Mouse (Mus musculus) gastrocnemius, postnatal 36 days (tissue): ENCODE results near the gene Ndufb10. TPM values are rescaled to one million over a fixed set of nuclear protein-coding genes. Genes with fewer than 3 reads are reported as not detected.
A peak's percentile ranks its signal among the peaks of the same experiment; 100 is the strongest.
"Not testable (repeated sequence)": the region's sequence is repeated elsewhere in the genome, so short reads cannot be mapped to it uniquely, and the experiment has no call there.

Experiments
- DNase-seq, 2 experiments: peaks; one replicate each; pipeline ENCODE4 v3.0.0; 2022
- intact Hi-C: fragments of 180-260 bp; cut with DNase I; formaldehyde crosslinking; loops from one replicate; pipeline ENCODE4 v1.15.1; 2025
- total RNA-seq, 2 experiments: library from RNA; stranded (reverse); gene quantifications; 2 replicates each; pipeline ENCODE4 v1.2.3; 2021

Gene Ndufb10
- total RNA-seq, 2 experiments from 2014 or later: 420 to 464 TPM

DNA sequence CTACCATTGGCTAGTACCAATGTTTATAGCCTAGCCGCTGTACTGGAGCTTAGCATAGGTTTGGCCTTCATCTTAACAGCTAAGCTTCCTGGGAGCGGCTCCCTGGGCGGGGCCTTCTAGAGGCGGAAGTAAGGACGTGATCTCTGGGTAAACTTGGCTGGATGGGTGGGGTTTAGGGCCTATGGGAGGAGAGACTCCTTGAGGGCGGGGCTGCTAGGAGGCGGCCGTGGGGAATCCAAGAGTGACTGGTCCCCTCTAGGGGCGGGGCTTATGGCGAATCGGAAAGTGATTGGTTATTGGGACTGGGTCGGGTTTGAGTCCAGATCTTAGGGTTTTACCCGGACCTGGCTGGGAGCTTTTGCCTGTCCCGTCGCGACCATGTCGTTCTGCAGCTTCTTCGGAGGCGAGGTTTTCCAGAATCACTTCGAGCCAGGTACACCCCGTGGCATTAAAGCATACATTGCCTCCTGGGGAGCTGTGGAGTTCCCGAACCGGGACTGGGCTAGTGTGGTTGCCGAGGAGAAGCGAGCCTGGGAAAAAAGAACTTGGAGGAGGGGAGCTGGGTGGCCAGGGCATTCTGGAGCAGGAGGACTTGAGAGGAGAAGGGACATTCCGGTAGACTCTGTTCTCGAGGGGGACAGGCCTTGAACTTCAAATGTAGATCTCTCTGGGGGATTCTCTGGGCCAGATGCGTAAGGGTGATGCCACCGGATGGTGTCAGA is 12.2 kb upstream of the Ndufb10 start, which contains the start of gene Msrb1:
Gene Msrb1, plus strand, starts transcription at position 313 of the 722 bp plus-strand sequence.
- intact Hi-C loops: no loop called here
- peak; percentile 89 to 97 for DNase-seq

DNA sequence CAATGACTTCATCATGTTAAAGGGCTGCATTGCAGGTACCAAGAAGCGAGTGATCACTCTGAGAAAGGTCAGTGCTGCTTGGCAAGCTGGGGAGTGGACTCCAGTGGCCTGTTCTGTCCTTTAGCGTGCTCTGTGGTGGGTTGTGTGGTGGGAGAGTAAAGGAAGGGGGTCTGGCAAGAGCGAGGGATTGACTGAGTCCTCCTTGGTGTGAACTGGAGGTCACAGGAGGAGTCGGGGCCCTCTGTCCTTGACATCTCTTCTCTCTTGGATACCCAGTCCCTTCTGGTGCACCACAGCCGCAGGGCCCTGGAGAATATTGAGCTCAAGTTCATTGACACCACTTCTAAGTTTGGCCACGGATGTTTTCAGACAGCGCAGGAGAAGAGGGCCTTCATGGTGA is 11.2 kb upstream of the Ndufb10 start:
- DNase-seq: no peak
- intact Hi-C loops: no loop called here

DNA sequence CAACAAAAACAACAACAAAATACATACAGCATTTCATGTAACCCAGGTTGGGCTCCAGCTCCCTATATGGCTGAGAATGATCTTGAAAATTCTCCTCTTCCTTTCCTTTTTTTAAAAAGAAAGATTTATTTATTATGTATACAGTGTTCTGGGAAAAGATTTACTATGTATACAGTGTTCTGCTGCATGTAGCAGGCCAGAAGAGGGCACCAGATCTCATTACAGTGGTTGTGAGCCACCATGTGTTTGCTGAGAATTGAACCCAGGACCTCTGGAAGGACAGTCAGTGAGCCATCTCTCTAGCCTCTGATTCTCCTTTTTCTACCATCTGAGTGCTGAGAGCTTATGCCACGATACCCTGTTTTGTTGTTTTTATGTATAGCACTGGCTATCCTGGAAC is 10.2 kb upstream of the Ndufb10 start:
- intact Hi-C loops: no loop called here
- no peak for DNase-seq

DNA sequence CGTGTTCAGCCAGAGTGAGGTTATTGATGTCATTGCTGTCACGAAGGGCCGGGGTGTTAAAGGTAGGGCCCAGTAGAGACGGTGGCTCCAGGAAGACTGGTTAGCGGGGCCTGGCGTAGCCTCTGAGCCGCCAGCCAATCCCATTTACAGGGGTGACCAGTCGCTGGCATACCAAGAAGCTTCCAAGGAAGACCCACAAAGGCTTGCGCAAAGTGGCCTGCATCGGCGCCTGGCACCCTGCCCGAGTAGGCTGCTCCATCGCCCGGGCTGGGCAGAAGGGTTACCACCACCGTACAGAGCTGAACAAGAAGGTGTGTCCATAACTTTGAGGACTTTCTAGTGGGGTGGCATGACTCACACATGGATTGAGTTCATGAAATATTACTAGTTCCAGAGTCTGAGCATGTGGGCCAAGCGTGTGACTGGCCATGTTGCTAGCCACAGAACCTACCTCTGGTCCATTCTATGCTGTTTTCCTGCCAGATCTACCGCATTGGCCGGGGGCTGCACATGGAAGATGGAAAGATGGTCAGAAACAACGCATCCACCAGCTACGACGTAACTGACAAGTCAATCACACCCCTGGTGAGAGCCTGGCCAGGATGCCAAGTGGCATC is 9.3 kb upstream of the Ndufb10 start:
- no peak for DNase-seq
- intact Hi-C loops: no loop called here

DNA sequence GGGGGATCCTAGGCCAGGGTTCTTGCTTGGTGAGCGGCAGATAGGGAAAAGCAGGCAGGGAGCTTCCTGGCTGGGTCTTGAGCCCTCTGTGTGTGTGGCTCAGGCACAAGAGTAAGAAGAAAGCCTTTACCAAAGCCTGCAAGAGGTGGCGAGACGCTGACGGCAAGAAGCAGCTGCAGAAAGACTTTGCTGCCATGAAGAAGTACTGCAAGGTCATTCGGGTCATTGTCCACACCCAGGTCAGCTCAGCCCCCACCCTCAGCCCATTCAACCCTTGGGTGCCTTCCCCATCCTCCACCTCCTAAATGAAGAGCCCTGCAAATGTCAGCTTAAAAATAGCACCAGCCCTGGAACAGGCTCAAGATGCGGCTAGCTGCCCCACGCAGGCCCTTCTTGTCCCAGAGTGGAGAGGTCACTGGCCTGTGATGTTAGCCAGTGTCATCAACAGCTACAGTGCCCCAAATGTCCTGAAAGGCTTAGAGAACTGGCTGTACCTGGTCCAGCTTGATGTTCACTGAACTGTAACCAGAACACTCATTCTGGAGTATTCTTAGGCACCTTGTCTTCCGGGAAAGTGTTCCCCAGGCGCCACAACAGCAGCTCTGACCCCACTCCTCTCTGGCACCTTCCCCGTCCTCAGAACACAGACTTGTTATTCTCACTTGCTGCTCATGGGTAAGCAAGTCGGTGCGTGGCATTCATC is 8.1 kb upstream of the Ndufb10 start:
- intact Hi-C loops: no loop called here
- DNase-seq: peak; percentile 49 to 71

DNA sequence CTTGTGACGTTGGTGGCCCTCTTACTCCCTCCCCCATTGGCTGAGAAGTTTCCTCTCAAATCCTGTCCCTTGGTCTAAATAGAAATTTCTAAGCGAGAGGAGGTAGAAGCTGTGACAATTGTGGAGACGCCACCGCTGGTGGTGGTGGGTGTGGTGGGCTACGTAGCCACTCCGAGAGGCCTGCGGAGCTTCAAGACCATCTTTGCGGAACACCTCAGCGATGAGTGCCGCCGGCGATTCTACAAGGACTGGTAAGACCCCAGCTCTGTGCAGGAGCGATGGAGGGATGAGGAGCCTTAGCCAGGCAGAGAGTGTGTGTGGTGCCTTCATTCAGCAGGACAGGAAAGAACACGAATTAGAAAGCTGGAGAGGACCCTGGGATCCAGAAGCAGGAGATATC is 6.5 kb upstream of the Ndufb10 start:
- DNase-seq: no peak
- intact Hi-C loops: no loop called here

DNA sequence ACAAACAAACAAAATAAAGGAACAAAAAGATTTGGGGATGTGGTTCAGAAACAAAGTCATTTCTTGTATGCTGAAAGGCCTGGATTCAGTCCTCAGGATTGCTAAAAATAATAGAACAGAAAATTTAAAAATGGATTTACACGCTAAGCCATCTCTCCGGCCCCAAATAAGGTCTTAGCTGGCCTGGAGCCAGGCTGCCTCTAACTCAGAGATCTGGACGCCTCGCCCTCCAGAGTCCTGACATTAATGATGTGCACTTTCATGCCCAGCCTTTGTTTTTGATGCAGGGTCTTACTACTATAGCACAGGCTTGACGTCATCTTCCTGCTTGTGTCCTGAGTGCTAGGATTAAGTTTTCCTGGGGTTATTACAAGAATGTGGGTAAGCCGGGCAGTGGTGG is 4.8 kb upstream of the Ndufb10 start:
- intact Hi-C loops: no loop called here
- DNase-seq: no peak

DNA sequence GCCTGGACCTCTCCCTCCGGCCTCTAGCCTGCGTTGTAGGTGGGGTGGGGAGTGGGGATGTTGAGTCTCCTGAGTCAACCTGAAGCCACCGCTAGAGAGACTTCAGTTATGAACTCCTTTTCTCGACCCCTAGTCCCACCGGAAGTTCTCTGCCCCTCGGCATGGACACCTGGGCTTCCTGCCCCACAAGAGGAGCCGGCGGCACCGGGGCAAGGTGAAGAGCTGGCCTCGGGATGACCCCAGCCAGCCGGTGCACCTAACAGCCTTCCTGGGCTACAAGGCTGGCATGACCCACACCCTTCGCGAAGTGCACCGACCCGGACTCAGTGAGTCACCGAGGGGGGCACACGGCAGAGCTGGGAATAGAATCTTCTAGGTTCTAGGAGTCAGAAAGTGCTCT is 3.9 kb upstream of the Ndufb10 start:
- no peak for DNase-seq
- intact Hi-C loops: no loop called here

DNA sequence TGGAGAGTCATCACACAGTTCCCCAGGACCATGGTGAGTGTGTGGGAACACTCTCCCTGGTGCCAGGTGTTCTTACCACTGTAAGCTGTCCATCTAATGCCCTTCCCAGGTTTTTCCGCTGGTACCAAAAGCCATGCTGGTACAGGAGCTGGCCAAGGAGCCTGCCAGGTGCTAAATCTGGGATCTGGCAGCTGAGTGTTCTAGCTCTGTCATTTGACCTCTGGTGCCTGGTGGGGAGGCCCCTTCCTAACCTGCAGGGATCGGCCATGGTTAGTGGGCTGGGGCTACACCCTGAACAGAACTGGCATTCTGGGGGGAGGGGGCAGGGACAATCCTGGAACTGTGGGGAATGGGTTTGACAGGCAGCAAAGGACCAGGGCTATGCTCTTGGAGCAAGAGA is 3.3 kb upstream of the Ndufb10 start, which contains the start of gene Rpl3l:
Gene Rpl3l, plus strand, starts transcription at position 203 of the 400 bp plus-strand sequence.
- peak; percentile 42 to 48 for DNase-seq
- intact Hi-C loops: no loop called here

DNA sequence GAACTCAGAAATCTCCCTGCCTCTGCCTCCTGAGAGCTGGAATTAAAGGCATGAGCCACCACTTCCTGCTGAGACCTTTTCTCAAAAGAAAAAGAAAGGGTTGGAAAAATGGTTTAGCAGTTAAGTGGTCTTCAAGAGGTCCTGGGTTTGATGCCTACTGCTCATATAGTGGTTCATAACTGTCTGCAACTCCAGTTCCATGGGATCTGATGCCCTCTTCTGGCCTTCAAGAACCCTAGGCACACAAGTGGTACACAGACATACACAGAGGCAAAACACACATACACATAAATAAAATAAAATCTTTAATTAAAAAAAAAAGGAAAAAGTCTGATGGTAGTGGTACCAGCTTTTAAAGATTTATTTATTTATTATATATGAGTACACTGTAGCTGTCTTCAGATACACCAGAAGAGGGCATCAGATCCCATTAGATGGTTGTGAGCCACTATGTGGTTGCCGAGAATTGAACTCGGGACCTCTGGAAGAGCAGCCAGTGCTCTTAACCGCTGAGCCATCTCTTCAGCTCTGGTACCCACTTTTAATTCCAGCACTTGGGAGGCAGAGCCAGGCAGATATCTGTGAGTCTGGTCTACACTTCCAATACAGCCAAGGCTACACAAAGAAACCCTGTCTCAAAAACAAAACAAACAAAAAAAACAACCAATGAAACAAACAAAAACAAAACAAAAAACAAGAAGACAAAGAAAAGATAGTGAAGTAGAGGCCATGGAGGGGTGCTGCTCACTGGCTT is 1.5 kb upstream of the Ndufb10 start:
- DNase-seq: no peak
- intact Hi-C loops: no loop called here

DNA sequence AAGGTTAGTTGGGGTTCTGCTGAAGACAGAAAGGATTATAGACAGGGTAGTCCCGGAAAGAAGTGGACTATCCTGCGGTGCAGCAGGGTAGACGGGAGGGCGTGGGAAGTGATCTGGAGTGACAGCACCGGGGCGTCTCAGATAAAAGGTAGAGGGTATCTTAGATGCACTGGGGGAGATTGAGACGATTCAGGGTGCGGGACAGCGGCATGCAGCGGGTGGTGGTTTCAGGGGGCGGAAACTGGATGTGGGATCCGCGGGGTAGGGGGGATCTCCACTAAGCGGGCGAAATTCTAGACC is 447 bp downstream of the Ndufb10 start:
- no peak for DNase-seq
- intact Hi-C loops: no loop called here

DNA sequence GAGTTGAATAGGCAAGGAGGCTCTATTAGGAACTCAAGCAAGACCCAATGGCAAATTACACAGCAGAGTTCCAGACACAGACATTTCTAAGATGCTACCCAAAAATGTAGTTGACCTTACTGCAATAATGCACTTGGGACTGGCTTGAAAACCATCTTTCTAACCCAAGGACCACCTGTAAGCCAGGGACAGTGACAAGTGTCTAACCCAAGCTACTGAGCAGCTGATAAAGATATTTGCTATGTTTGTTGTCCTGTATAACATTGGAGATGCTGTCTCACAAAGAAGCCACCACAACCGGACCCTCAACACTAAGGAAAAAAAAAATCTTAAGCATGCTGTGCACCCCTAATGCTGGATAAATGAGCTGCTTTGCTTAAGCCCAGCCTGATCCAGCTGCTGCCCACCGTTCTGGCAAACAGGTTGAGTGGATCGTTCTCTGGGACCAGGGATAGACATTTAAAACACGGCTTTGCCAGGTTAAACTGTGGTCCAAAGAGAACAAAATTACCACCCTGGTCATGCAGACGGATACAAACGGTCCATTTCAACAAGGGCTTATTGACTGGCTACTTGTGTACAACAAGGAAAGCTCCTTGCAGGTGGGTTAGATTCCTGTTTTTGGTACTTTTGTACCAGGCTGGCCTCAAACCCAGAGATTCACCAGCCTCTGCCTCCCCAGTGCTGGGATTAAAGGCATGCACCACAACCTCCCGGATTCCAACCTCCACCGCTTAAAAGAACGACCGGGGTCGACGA is 977 bp downstream of the Ndufb10 start:
- intact Hi-C loops: no loop called here
- no peak for DNase-seq

DNA sequence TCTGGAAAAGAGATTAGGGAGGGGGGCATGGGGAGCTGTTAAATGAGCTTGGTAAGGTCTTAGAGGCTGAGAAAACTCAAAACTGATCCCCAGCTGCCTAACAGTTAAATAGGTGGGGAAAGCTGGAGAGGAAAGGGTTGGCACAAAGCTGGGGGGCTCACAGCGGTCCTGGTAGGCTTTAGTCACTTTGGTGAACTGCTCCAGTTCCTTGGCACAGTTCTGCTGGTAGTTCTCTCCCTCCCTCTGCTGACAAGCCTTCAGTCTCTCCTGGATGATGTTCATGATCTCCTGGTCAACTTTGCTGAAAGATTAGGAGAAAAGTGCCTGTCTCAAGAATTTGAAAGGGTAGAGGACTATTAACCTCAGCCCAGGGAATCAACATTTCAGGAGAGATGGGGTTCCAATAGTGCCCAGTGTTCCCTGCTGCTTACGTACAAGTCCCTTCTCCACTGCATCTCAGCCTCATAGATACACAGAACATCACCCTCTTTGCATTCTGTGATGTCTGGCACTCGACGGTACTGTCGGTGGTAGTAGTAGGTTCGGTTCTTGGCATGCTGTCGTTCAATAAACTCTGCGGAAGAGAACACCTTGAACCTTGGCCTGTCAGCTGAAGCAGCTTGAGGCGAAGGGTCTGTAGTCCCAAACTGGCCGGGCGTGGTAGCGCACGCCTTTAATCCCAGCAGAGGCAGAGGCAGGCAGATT is 1.9 kb downstream of the Ndufb10 start:
- DNase-seq: no peak
- intact Hi-C loops: no loop called here

DNA sequence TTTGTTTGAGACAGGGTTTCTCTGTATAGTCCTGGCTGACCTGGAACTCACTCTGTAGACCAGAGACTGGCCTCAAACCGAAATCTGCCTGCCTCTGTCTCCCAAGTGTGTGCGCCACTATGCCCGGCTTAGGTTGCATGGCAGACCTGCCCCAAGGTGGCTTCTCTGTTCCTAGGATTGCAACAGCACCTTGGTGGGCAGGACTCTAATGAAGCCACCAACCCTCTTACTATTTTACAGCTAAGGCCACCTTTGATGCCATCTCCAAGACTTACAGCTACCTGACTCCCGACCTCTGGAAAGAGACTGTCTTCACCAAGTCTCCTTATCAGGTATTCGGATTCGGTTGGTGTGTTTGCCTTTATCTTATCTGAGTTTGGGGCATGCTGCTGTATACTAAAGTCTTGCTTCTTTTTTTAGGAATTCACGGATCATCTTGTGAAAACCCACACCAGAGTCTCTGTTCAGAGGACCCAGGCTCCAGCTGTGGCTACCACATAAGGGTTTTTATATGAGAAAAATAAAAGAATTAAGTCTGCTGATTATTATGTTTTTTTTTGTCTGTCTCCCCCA is 2.8 kb downstream of the Ndufb10 start:
- intact Hi-C loops: not testable (repeated sequence)

DNA sequence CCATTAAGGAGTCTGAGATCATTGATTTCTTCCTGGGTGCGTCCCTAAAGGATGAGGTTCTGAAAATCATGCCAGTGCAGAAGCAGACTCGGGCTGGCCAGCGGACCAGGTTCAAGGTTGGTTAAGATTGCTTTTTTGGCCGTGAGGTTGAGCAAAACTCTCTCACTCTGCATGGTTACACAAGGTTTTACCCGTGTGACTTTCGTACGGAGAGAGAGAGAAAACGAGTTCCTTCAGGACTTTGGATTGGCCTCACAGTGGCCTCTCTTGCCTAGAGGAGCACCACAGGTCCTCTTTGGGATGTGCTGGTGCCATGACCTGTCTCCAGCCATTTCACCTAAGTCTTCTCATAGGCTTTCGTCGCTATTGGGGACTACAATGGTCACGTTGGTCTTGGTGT is 3.7 kb downstream of the Ndufb10 start:
- intact Hi-C loops, DNase-seq: not testable (repeated sequence)

More for the DNA sequence above, 2.8 kb downstream of the Ndufb10 start:
- DNase-seq: not testable (repeated sequence)

DNA sequence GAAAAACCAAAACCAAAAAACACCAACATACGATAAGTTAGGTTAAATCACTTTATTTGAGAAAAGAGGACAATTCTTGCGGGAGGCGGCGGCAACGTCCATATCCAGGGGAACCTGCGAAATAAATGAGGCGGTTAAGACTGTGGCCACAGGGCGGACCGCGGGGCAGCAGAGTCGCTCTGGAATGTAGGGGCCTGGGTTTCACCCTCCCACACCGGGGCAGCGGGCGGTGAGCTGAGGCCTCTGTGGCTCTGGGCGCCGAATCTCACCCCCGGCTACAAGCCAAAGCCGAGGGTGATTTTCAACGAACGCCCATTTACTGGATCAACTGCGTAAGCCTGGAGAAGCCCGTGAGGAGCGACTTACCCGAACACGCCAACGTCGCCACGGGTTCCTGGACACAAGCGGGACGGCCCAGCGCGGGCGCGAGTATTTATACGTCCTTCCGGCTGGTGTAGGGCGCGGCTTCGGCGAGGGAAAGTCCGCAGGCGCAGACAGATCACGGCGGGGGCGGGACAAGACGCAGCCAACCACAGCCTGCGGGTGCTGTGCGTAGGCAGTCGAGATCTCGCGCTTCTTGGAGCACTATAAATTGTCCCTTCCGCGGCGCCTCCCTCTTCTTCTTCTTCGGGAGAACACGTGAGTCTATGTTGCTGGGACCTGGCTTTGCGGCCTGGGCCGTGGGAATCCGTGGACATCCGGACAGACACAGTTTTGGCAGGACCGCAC is 4.6 kb downstream of the Ndufb10 start:
- intact Hi-C loops: no loop called here
- DNase-seq: peak; percentile 93 to 97

DNA sequence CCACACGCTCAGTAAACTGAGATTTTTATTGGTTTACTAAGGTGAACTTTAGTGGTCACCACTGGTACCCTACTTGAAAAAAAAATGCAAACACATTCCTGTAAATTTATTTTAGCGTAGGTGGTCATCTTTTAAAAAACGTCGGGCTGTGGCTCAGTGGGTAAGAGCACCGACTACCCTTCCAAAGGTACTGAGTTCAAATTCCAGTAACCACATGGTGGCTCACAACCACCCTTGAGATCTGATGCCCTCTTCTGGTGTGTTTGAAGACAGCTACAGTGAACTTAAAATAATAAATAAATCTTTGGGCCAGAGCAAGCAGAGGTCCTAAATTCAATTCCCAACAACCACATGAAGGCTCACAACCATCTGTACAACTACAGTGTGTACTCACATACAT is 5.3 kb downstream of the Ndufb10 start:
- intact Hi-C loops, DNase-seq: not testable (repeated sequence)

DNA sequence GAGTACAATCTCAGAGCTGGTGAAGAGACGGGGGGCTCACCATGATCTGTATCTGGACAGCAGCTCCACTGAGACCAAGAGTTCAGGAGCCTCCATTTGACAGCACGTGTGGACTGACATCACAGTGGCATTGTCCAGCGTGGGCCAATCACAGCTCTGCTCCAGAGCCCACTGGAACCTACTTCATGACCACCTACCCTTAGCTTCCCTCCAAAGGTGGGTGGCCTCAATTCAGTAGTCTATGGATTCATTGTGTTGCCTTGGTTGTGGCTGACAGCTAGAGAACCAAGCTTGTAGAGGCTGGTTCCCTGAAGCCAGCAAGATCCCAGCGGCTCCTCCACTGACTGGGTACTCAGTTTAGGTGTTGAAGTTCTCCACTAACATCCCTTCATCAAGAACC is 6.3 kb downstream of the Ndufb10 start, which contains the start of the genes Rnf151 and Rps2:
Gene Rnf151, minus strand, starts transcription at position 121 of the 400 bp plus-strand sequence.
Gene Rps2, plus strand, starts transcription at position 174 of the 400 bp plus-strand sequence.
- DNase-seq: no peak
- intact Hi-C loops: no loop called here
